Mouse (Mus musculus): Measurements from ENCODE around the gene Dcst1. TPM values are rescaled to one million over a fixed set of nuclear protein-coding genes. Genes with fewer than 3 reads are reported as not detected.

The Dcst1 gene
- polyA plus RNA-seq, 2 experiments = 0.03 TPM; not detected in 1

GRCm38 (mm10) chr3:89332013-89332412 is 33.0 kb downstream of the Dcst1 start:
- Histone ChIP-seq H3K9me3 (ENCODE audit: control insufficient read depth, low read length) (no peaks in the 10 kb centered on the region), H3K4me2 (ENCODE audit: low read depth) (no peak overlapping the region), H3K36me3 (replicated peaks; ENCODE audit: control insufficient read depth, insufficient read depth, low read depth) (no peaks in the 10 kb centered on the region), H3K9ac (replicated peaks) (no peak overlapping the region), H3K4me1 (replicated peaks; ENCODE audit: control insufficient read depth in 2 of 2, insufficient read depth in 2 of 2, low read length in 1 of 2) (no peaks in the 10 kb centered on the region), H3K4me3 (ENCODE audit: insufficient read depth in 1 of 2, low read depth in 2 of 2, low read length in 2 of 2) (no peak overlapping the region), H3K27ac (no peak overlapping the region), H3K27me3 (ENCODE audit: control insufficient read depth, insufficient read depth, low read length) (peaks cover 6% of the 10 kb centered on the region)
- ATAC-seq (ENCODE audit: insufficient read depth) (no peak), DNase-seq (ENCODE audit: low read depth in 3 of 3, low spot score in 3 of 3) (no peak)
- TF ChIP-seq EP300 (IDR thresholded peaks at IDR 0.05; ENCODE audit: low read depth) (no peak), CTCF (IDR thresholded peaks at IDR 0.05; ENCODE audit: low read depth) (no peak)
- 47% methylated on average over 10 of the region's 10 CpGs for whole genome bisulfite sequencing (ENCODE audit: insufficient replicate concordance)

- H3K27ac ChIP-seq = no peak overlapping the region
- no peaks in the 10 kb centered on the region for H3K9me3 ChIP-seq (ENCODE audit: control insufficient read depth, low read length)
- H3K9ac ChIP-seq (replicated peaks) = no peak overlapping the region
- WGBS (ENCODE audit: insufficient replicate concordance) = 53% methylated on average over 13 of the region's 13 CpGs
- no peak overlapping the region for H3K4me2 ChIP-seq (ENCODE audit: low read depth)
- TF ChIP-seq CTCF (IDR thresholded peaks at IDR 0.05; ENCODE audit: low read depth) = no peak
- no peak for TF ChIP-seq EP300 (IDR thresholded peaks at IDR 0.05; ENCODE audit: low read depth)
- ATAC-seq (ENCODE audit: insufficient read depth) (no peak), DNase-seq (ENCODE audit: low read depth in 3 of 3, low spot score in 3 of 3) (no peak)
- no peak overlapping the region for H3K4me3 ChIP-seq (ENCODE audit: insufficient read depth in 1 of 2, low read depth in 2 of 2, low read length in 2 of 2)
- no peaks in the 10 kb centered on the region for H3K36me3 ChIP-seq (replicated peaks; ENCODE audit: control insufficient read depth, insufficient read depth, low read depth)
- H3K4me1 ChIP-seq (replicated peaks; ENCODE audit: control insufficient read depth in 2 of 2, insufficient read depth in 2 of 2, low read length in 1 of 2) = no peaks in the 10 kb centered on the region
- peaks cover 5% of the 10 kb centered on the region for H3K27me3 ChIP-seq (ENCODE audit: control insufficient read depth, insufficient read depth, low read length)
These were observed 33.5 kb downstream of the Dcst1 start for GRCm38 (mm10) chr3:89331561-89331960.

GRCm38 (mm10) chr3:89330948-89331347 is 34.1 kb downstream of the Dcst1 start:
- Histone ChIP-seq H3K9ac (replicated peaks) (no peak overlapping the region), H3K4me1 (replicated peaks; ENCODE audit: control insufficient read depth in 2 of 2, insufficient read depth in 2 of 2, low read length in 1 of 2) (0 out of 4 replicates have a peak, but pooled peaks cover 0 to 1% of the 10 kb centered on the region in 2 experiments), H3K27me3 (ENCODE audit: control insufficient read depth, insufficient read depth, low read length) (peaks cover 5% of the 10 kb centered on the region), H3K36me3 (replicated peaks; ENCODE audit: control insufficient read depth, insufficient read depth, low read depth) (no peaks in the 10 kb centered on the region), H3K9me3 (ENCODE audit: control insufficient read depth, low read length) (no peaks in the 10 kb centered on the region), H3K4me3 (ENCODE audit: insufficient read depth in 1 of 2, low read depth in 2 of 2, low read length in 2 of 2) (no peak overlapping the region), H3K27ac (no peak overlapping the region), H3K4me2 (ENCODE audit: low read depth) (no peak overlapping the region)
- DNase-seq (ENCODE audit: low read depth in 3 of 3, low spot score in 3 of 3) (no peak), ATAC-seq (ENCODE audit: insufficient read depth) (no peak)
- 19% methylated on average over 10 of the region's 10 CpGs for WGBS (ENCODE audit: insufficient replicate concordance)
- no peak for TF ChIP-seq EP300 (IDR thresholded peaks at IDR 0.05; ENCODE audit: low read depth)
- no peak for TF ChIP-seq CTCF (IDR thresholded peaks at IDR 0.05; ENCODE audit: low read depth)

- Histone ChIP-seq H3K4me3 (ENCODE audit: insufficient read depth in 1 of 2, low read depth in 2 of 2, low read length in 2 of 2) (no peak overlapping the region), H3K9ac (replicated peaks) (no peak overlapping the region), H3K4me2 (ENCODE audit: low read depth) (no peak overlapping the region), H3K36me3 (replicated peaks; ENCODE audit: control insufficient read depth, insufficient read depth, low read depth) (no peaks in the 10 kb centered on the region), H3K4me1 (replicated peaks; ENCODE audit: control insufficient read depth in 2 of 2, insufficient read depth in 2 of 2, low read length in 1 of 2) (0 out of 4 replicates have a peak, but pooled peaks cover 0 to 1% of the 10 kb centered on the region in 2 experiments), H3K27me3 (ENCODE audit: control insufficient read depth, insufficient read depth, low read length) (peaks cover 5% of the 10 kb centered on the region), H3K9me3 (ENCODE audit: control insufficient read depth, low read length) (no peaks in the 10 kb centered on the region), H3K27ac (no peak overlapping the region)
- TF ChIP-seq EP300 (IDR thresholded peaks at IDR 0.05; ENCODE audit: low read depth) (no peak), CTCF (IDR thresholded peaks at IDR 0.05; ENCODE audit: low read depth) (no peak)
- ATAC-seq (ENCODE audit: insufficient read depth) (no peak), DNase-seq (ENCODE audit: low read depth in 3 of 3, low spot score in 3 of 3) (no peak)
- whole genome bisulfite sequencing (ENCODE audit: insufficient replicate concordance) = 36% methylated on average over 3 of the region's 3 CpGs
These were observed 34.7 kb downstream of the Dcst1 start for GRCm38 (mm10) chr3:89330346-89330745.

- WGBS (ENCODE audit: insufficient replicate concordance) = 20% methylated on average over 4 of the region's 4 CpGs
- Histone ChIP-seq H3K4me1 (replicated peaks; ENCODE audit: control insufficient read depth in 2 of 2, insufficient read depth in 2 of 2, low read length in 1 of 2) (0 out of 4 replicates have a peak, but pooled peaks cover 0 to 1% of the 10 kb centered on the region in 2 experiments), H3K9me3 (ENCODE audit: control insufficient read depth, low read length) (no peaks in the 10 kb centered on the region), H3K9ac (replicated peaks) (no peak overlapping the region), H3K4me3 (ENCODE audit: insufficient read depth in 1 of 2, low read depth in 2 of 2, low read length in 2 of 2) (no peak overlapping the region), H3K27me3 (ENCODE audit: control insufficient read depth, insufficient read depth, low read length) (peaks cover 13% of the 10 kb centered on the region), H3K27ac (no peak overlapping the region), H3K36me3 (replicated peaks; ENCODE audit: control insufficient read depth, insufficient read depth, low read depth) (no peaks in the 10 kb centered on the region), H3K4me2 (ENCODE audit: low read depth) (no peak overlapping the region)
- no peak for DNase-seq (ENCODE audit: low read depth in 3 of 3, low spot score in 3 of 3)
- no peak for ATAC-seq (ENCODE audit: insufficient read depth)
- TF ChIP-seq CTCF (IDR thresholded peaks at IDR 0.05; ENCODE audit: low read depth) = no peak
- no peak for TF ChIP-seq EP300 (IDR thresholded peaks at IDR 0.05; ENCODE audit: low read depth)
These were observed 36.4 kb downstream of the Dcst1 start for GRCm38 (mm10) chr3:89328623-89329022.
